Mouse (Mus musculus) ES-E14 (cell line): ENCODE data around the gene Fkbp6.
A peak's percentile ranks its signal among the peaks of the same experiment; 100 is the strongest.

Experiments used
- CHD2 ChIP-seq: IDR thresholded peaks from 2 replicates; pipeline ENCODE4 v1.6.1; 2014; ENCODE audit warnings: mild to moderate bottlenecking, low read depth, low read length, inconsistent platforms
- HCFC1 ChIP-seq: IDR thresholded peaks from 2 replicates; pipeline ENCODE4 v1.6.1; 2012; ENCODE audit warnings: low read length, inconsistent platforms, borderline replicate concordance; ENCODE audit not compliant: insufficient read depth

DNA sequence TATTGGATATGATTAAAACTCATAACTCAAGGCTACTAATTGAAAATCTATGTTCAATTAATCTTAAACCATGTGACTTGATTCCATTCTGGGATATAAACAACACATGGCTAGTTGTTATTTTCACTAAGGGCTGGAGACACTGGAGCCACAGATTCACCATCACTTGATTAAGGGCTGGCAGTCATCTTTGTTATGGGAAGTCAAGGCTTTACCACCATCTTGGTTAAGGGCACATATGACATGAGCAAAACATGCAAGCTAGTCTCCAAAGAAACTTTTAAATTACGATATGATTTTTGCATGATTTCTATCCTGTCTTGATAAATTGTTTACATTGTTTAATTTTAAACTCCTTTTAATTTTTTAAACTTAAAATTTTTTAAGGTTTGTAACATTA is 27.6 kb downstream of the Fkbp6 start:
- TF ChIP-seq CHD2 (no peak), HCFC1 (0 out of 2 replicates have a peak, but pooled peaks have one; percentile 41)
